Mouse (Mus musculus) cerebellum, adult 11 months (tissue): ENCODE results near the gene Rtl8b.
"Not testable (repeated sequence)": the region's sequence is repeated elsewhere in the genome, so short reads cannot be mapped to it uniquely, and the experiment has no call there.

ENCODE experiments used
- DNase-seq: peaks from one replicate; pipeline ENCODE4 v3.0.0; 2022

Gene Rtl8b

DNA sequence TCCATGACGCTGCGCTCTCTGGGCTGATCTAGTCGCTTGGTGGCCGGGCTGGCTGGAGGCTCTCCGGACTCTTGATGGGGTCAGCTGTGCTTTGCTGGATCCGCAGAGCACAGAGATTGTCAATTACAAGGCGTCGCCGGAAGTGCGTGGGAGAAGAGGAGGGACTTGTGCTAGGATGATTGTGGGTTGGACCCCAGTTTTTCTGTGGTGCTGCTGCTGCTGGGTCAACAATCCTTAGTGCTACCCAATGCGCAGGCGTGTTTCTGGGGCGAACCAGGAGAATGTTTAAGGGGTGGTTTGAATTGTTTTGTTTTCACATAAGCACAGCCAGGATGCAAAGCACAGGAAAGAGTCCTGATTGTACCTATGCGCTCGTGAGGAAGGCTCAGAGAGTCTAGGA is at the start of gene Rtl8b:
Gene Rtl8b, minus strand, starts transcription at position 115 of the 400 bp plus-strand sequence.
- DNase-seq, result peak; percentile 77

- DNase-seq, result peak; percentile 51
These were observed 46.3 kb upstream of the Rtl8b start for GRCm38 (mm10) chrX:53716323-53717182.

DNA sequence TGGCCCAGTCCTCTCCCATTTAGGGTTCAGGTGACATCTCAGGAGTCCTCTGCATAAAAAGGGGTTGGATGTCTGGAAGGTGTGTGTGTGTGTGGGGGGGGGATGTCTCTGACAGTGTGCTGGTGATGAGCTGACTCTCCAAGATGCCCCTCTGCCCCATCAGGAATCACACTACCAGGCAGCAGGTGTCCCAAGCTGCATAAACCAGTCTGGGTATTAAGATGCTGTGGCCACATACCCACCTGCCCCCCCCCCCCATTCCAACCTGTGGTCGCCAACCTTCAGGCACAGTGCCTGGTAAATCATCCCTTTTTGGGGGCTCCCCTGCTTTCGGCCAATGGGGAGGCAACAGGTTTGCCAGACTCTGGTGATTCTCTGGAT is 45.7 kb upstream of the Rtl8b start:
- DNase-seq, result no peak

DNA sequence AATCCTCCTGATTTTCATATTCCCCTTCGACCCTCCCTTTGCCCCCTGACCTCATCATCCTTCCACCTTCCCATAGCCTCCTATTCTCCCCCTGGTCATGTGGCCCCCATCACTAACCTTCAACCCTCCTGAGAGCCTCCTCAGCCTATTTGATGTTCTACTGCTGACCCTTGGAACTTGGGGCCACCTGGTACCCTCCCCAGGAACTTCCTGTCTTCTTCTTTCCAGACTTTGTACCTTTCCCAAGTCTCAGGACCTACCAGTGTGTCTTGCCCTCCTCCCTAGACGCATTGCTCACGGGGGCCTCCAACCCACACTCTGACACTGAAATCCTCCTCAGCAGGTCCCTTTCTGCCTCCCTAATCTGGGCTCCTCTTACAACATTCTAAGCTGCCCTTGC is 32.5 kb upstream of the Rtl8b start:
- no peak for DNase-seq

GRCm38 (mm10) chrX:53699225-53699624 is 29.0 kb upstream of the Rtl8b start:
- no peak for DNase-seq

DNA sequence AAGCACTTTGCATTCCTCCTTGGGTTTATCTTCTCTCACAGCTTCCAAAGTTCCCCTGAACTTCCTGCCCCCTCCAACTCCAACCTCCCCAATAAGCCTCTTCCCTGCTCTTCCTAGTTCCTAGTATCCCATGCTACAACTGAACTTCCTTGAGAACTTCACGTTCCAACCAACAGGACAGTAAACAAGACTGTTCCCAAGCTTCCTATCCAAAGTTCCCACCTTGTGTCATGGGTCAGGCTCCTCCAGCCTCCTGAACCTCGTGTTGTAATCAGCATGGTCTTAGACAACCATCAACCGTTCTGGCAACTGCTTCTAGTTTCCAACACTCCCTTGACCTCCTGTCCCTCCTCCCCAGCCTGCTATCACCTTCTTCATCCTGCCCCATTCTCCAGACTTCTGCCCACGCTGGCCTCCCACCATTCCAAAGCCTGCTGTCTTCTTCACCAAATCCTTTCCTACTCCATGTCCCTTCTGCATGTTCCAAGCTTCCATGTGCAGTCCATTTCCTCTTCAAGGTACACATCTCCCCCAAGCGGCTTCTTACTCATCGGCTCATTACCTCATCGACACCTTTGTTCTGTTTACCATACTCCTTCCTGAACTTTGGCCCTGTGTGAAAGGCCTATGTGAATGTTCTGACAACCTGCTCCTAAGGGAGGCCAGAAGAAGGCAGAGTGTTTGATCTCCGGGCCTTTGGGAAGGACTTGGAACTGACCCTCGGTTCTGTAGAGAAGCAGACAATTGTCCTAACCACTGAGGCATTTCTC is 24.0 kb upstream of the Rtl8b start:
- no peak for DNase-seq

GRCm38 (mm10) chrX:53693141-53693540 is 22.9 kb upstream of the Rtl8b start:
- no peak for DNase-seq

DNA sequence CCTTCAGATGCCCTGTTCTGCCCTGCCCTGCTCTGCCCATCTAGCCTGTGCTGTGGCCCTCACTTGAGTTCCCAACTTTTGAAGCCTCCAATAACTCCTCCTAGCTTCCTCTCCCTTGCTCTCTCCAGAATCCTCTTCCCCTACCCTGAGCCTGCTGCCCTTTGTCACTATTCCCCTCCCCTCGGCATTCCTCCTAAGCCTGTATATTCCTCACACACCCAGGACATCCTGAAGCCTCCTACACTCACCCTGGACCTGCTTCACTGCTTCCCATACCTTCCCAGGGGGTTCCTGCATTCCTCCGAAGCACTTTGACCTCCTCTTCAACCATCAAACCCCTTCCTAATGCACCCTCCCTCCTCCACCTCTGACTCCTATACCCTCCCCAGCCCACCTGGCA is 21.9 kb upstream of the Rtl8b start:
- DNase-seq, result no peak

- not testable (repeated sequence) for DNase-seq
These were observed 14.5 kb upstream of the Rtl8b start for GRCm38 (mm10) chrX:53684676-53685075.

DNA sequence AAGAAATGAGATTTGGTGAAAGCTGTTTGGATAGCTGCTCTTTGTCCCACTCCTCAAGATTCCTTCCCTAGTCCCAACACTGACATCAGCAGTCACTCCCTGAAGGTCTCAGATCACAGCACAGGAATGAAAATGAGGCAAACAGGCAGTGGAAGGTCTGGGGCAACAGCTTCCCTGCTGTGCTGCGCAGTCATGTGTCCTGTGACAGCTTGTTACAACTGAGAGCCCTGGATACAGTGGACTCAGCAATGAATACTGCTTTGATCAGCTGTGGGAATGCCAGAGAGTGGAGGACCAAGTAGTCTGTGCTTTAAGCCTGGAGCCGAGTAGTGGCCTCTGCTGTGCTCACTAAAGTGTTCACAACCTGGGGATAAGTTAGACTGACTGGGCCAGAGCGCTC is 12.4 kb upstream of the Rtl8b start:
- not testable (repeated sequence) for DNase-seq

DNA sequence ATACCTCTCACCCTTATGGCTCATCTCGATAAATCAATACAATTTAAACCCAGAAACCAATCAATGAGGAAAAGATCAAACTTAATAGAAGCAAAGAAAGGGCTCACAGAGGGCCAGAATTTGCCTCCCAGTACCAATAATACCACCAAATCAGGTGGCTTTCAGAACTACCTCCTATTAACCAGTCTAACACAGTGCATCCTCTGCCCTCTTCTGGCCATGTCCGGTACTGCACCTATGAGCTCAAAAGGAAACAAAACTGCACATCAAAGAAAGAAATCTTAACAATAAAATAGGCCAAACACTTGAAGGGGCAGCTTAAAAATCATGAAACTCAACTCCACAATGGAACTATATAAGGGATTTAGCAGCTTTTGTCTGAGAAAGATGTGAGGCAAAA is 6.7 kb upstream of the Rtl8b start:
- DNase-seq, result peak; percentile 52

DNA sequence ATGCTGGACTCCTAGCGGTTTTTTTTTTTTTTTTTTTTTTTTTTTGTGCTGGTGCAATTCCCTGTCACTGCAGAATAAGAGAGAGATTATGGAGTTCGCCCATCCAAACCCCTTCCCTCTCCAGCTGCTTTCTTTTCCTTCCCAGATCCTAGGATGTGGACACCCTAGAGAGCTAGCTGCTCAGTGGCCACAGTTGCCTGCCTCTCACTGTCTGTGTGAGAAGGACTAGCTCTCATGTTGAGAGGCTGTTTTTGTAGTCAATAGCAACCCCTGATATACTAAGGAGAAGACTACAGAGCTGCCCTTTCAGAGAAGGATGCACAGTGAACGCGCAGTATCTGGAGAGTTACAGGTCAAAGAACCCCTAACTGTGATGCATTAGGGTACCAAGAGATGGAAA is 488 bp upstream of the Rtl8b start:
- DNase-seq, result not testable (repeated sequence)

- DNase-seq, result not testable (repeated sequence)
These were observed 494 bp downstream of the Rtl8b start for GRCm38 (mm10) chrX:53669557-53670270.

DNA sequence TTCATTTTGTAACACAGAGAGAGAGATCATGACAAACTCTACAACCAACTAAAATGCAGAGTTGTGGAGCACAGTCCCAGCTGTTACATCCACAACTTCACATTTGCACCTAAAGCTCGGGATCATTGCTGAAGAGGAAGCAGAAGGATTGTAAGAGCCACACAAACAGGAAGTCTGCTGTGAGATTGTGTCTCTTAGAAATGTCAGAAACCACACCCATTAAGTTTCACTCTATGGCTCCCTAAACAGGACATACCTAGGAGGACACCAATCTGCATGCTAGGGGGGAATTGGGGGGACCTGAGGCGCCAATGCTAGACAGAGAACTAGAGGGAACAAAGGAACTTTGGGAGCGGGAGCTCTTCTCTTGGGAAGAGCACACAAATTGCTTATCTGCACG is 17.3 kb downstream of the Rtl8b start:
- DNase-seq, result not testable (repeated sequence)

DNA sequence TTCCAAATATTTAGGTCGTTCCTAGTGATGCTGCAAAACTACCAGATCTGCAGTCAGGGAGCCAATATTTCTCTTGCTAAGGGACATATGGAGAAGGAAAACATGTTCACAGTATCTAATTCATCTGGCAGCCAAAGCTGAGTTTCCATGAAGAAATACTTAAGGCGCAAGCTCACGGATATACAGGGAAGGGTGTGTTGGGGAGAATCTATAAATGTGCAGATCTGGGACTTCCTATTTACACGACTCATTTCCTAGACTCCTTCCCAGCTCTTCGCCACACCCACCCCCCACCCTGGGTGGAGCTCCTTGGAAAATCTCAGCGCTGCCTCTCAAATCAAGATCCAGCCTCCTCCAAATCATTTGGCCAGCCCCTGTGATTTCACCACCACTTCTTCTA is 24.3 kb downstream of the Rtl8b start:
- DNase-seq, result no peak

DNA sequence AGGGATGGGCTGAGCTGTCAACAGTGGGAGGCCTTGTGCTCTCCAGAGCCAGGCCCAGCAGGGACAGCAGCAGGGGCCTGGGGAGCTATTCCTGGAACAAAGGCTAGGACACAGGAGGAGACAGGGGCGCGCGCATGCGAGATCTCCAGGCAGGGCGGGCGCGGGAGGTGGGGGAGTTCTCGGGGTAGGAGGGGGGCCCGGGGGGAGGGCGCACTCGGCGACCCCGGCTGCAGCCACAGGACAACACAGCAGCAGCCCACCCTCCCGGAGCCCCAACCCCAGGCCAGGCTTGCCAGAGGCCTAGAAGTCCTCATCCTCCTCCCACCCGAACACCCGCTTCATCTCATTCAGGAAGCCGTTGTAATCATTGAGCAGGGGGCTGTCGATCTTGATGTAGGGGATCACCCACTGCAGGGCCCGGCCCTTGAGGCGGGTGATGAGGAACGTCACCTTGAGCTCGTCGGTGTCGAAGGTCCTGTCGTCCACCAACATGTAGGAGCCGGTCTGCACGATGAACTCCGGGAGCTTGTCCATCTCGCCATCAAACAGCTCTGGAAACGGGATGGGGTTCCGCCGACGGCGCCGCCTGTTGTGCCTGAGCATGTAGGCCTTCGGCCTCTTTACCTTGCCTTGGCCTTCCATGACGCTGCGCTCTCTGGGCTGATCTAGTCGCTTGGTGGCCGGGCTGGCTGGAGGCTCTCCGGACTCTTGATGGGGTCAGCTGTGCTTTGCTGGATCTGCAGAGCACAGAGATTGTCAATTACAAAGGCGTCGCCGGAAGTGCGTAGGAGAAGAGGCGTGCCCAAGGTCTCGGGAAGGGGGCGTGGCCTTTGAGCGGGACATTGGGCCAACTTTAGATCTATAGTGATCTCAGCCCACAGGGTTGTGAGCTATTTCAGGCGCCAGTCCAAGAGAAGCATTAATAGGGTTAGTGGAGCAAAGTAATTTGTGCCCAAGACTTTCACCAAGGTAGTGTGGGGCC is 26.9 kb downstream of the Rtl8b start, which contains the start of gene Rtl8a:
Gene Rtl8a, minus strand, starts transcription at position 703 of the 982 bp plus-strand sequence.
- DNase-seq, result peak; percentile 76

DNA sequence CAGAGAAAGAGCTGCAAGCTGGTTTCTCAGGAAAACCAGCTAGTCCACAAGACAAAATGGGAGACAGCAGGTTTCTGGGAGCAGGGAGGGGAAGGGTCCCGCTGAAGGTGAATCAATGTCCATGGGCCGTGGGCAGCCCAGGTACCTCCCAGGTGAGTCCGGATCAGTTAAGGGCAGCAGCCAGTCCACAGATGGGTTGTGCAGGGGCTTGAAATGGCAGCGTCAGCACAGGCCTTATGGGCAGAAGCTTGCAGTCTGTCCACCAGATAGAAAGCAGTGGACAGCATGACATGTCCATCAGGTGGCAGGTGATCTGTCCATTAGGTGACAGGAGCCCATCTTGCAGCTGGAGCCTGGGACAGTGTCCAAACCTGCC is 27.6 kb downstream of the Rtl8b start:
- peak; percentile 12 for DNase-seq

GRCm38 (mm10) chrX:53638107-53638506 is 32.1 kb downstream of the Rtl8b start:
- not testable (repeated sequence) for DNase-seq
